Mouse (Mus musculus) heart, adult 9 months (tissue): ENCODE measurements around the gene Hnrnpr.

Experiments
- DNase-seq, 2 experiments: peaks; one replicate each; pipeline ENCODE4 v3.0.0; 2022; ENCODE audit warnings: low spot score in 2 of 2

The Hnrnpr gene

DNA sequence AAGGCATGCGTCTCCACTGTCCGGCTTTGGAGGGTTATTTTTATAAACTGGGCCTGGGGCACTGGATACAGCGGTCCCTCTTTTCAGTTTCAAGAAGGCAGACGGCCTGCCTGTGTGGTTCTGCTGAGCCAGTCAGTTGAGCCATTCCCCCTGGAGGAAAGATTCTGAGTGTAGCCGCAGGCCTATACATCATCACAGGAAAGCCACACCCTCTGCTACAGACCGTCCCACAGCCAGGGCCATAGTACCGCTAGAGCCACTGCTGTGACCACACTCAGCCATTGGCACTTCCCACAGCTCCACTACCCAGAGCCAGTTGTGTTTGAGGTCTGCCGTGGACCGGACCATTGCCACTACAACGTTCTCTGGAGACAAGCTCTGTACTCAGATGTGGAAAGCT, 91.1 kb downstream of the Hnrnpr start:
- DNase-seq: no peak

- DNase-seq: no peak
Measured at GRCm38 (mm10) chr4:136407831-136408230, 97.1 kb downstream of the Hnrnpr start.
